ENCODE assay signal across 8 mouse cellular contexts in genomic region chr5:115163563-115163962, GRCm38 (mm10). TPM values are rescaled to one million over a fixed set of nuclear protein-coding genes. Genes with fewer than 3 reads are reported as not detected.
DNase-seq lines count a peak whose midpoint lies in the region; ATAC-seq and TF ChIP-seq lines count a peak whose summit lies in the region.

No protein-coding gene starts in this region.

- H3K79me3 ChIP-seq in C2C12 (ENCODE audit: low read depth) = no peaks in the 10 kb centered on the region

- DNase-seq in CD4-positive, CD25-positive, alpha-beta regulatory T cell, adult 2 months (ENCODE audit: low read depth, low spot score) = peak; percentile 71
- DNase-seq in cerebellum, postnatal 10 days = peak; percentile 82
- DNase-seq in heart, embryonic 10.5 days (ENCODE audit: low spot score) = no peak
- DNase-seq in layer of hippocampus, postnatal 10 days (ENCODE audit: low spot score in 2 of 2) = peak; percentile 69 to 76
- peak; percentile 71 to 83 for DNase-seq in lung, postnatal 4 days

- no peaks in the 10 kb centered on the region for H3K79me2 ChIP-seq in C2C12 (ENCODE audit: control insufficient read depth, insufficient read depth)

- H3K27ac ChIP-seq in heart, embryonic 10.5 days = no peak overlapping the region
- H3K27ac ChIP-seq in testis, adult 2 months (ENCODE audit: control insufficient read depth, insufficient read depth, low read depth, low read length) = no peak overlapping the region

- H3K4me3 ChIP-seq in C2C12 (ENCODE audit: insufficient read depth, poor library complexity, severe bottlenecking) = no peak overlapping the region
- peak overlapping the region; percentile 12; the same call in 1 of the 2 replicates for H3K4me3 ChIP-seq in heart, embryonic 10.5 days
- peak overlapping the region; percentile 45 for H3K4me3 ChIP-seq in testis, adult 2 months (ENCODE audit: control insufficient read depth, low read depth, low read length)

- H3K27me3 ChIP-seq in C2C12 (ENCODE audit: control insufficient read depth, insufficient read depth, insufficient read length) = no peaks in the 10 kb centered on the region
- no peaks in the 10 kb centered on the region for H3K27me3 ChIP-seq in heart, embryonic 10.5 days (ENCODE audit: insufficient read depth, poor library complexity, severe bottlenecking)
- no peaks in the 10 kb centered on the region for H3K27me3 ChIP-seq in testis, adult 2 months (ENCODE audit: control insufficient read depth, insufficient read depth, low read length)

- peaks cover 42% of the 10 kb centered on the region for H3K4me1 ChIP-seq in heart, embryonic 10.5 days
- peaks cover 26% of the 10 kb centered on the region for H3K4me1 ChIP-seq in testis, adult 2 months (ENCODE audit: control insufficient read depth, insufficient read depth, low read length)

- H3K9me3 ChIP-seq in heart, embryonic 10.5 days = no peaks in the 10 kb centered on the region

- ATAC-seq in CD4-positive, CD25-positive, alpha-beta regulatory T cell, adult 4 months = no peak

- TF ChIP-seq CTCF in C2C12 (IDR thresholded peaks at IDR 0.05; ENCODE audit: control insufficient read depth, insufficient read depth, insufficient read length) = peak; percentile 17
- TF ChIP-seq CTCF in testis, adult 2 months (IDR thresholded peaks at IDR 0.05; ENCODE audit: control insufficient read depth, insufficient read depth, insufficient replicate concordance, low read depth, low read length) = peak; percentile 45; the same call in 1 of the 2 replicates

- 33% methylated on average over 8 of the region's 8 CpGs for WGBS in heart, embryonic 10.5 days

- no peaks in the 10 kb centered on the region for H3K36me3 ChIP-seq in C2C12 (ENCODE audit: control insufficient read depth, insufficient read depth)
- no peaks in the 10 kb centered on the region for H3K36me3 ChIP-seq in heart, embryonic 10.5 days
- no peaks in the 10 kb centered on the region for H3K36me3 ChIP-seq in testis, adult 2 months (ENCODE audit: control insufficient read depth, insufficient read depth, low read length)

- no peak overlapping the region for H3ac ChIP-seq in C2C12 (ENCODE audit: control insufficient read depth, insufficient read length, low read depth)

- TF ChIP-seq POLR2A in testis, adult 2 months (IDR thresholded peaks at IDR 0.05; ENCODE audit: control insufficient read depth, low read depth, low read length) = no peak

TF ChIP-seq in C2C12, 6 proteins besides CTCF, POLR2A, EP300 and RAD21:
- no peak for TF ChIP-seq USF1 (IDR thresholded peaks at IDR 0.05; ENCODE audit: low read depth)
- no peak for TF ChIP-seq MAX (IDR thresholded peaks at IDR 0.05)
- no peak for TF ChIP-seq FOSL1 (IDR thresholded peaks at IDR 0.05; ENCODE audit: insufficient read depth, low read length, poor library complexity, severe bottlenecking)
- TF ChIP-seq MYOD1 (IDR thresholded peaks at IDR 0.05; ENCODE audit: control insufficient read depth, insufficient read length, low read depth) = no peak
- TF ChIP-seq MYOG (IDR thresholded peaks at IDR 0.05; ENCODE audit: control insufficient read depth, extremely low read depth, insufficient read length) = no peak
- no peak for TF ChIP-seq CEBPB (IDR thresholded peaks at IDR 0.05; ENCODE audit: low read depth)

RNA-seq across cellular contexts. Expression of gene Mlec, which starts 5.6 kb away (rescaled TPM):
- 10 to 100 TPM; 28.9 to 37.0 TPM for polyA plus RNA-seq in CD4-positive, CD25-positive, alpha-beta regulatory T cell, adult 4 months (2017; shearing (Covaris generic))
- polyA plus RNA-seq in C2C12 (2012; fragmentation: generic; extraction: Trizol) = 120 TPM
- polyA plus RNA-seq in heart, embryonic 10.5 days (2016; fragmentation: Nextera tagmentation; extraction: Ambion mirVana) = 110 and 113 TPM in 2 replicates
- 10 to 100 TPM; 75.1 to 78.2 TPM for total RNA-seq in layer of hippocampus, postnatal 10 days (2021)
- polyA plus RNA-seq in testis, adult 2 months (2012; rRNA removed) = 85.1 and 115 TPM in 2 replicates

RNA-seq across cellular contexts. Expression of gene Unc119b, which starts 28.8 kb away (rescaled TPM):
- polyA plus RNA-seq in CD4-positive, CD25-positive, alpha-beta regulatory T cell, adult 4 months (2017; shearing (Covaris generic)) = 10 to 100 TPM; 16.1 to 16.4 TPM
- 39.0 TPM for polyA plus RNA-seq in C2C12 (2012; fragmentation: generic; extraction: Trizol)
- polyA plus RNA-seq in heart, embryonic 10.5 days (2016; fragmentation: Nextera tagmentation; extraction: Ambion mirVana) = 25.7 and 35.8 TPM in 2 replicates
- total RNA-seq in layer of hippocampus, postnatal 10 days (2021) = 10 to 100 TPM; 26.7 to 29.8 TPM
- polyA plus RNA-seq in testis, adult 2 months (2012; rRNA removed) = 15.7 and 21.1 TPM in 2 replicates

RNA-seq across cellular contexts. Expression of gene Cabp1, which starts 30.6 kb away (rescaled TPM):
- polyA plus RNA-seq in CD4-positive, CD25-positive, alpha-beta regulatory T cell, adult 4 months (2017; shearing (Covaris generic)) = not detected
- polyA plus RNA-seq in C2C12 (2012; fragmentation: generic; extraction: Trizol) = 0.12 TPM
- 0.79 and 1.2 TPM in 2 replicates for polyA plus RNA-seq in heart, embryonic 10.5 days (2016; fragmentation: Nextera tagmentation; extraction: Ambion mirVana)
- 10 to 100 TPM; 78.5 to 79.5 TPM for total RNA-seq in layer of hippocampus, postnatal 10 days (2021)
- polyA plus RNA-seq in testis, adult 2 months (2012; rRNA removed) = 7.2 and 9.1 TPM in 2 replicates

RNA-seq across cellular contexts. Expression of gene Acads, which starts 44.4 kb away (rescaled TPM):
- polyA plus RNA-seq in CD4-positive, CD25-positive, alpha-beta regulatory T cell, adult 4 months (2017; shearing (Covaris generic)) = 10 to 100 TPM; 10.6 to 28.4 TPM
- polyA plus RNA-seq in C2C12 (2012; fragmentation: generic; extraction: Trizol) = 56.9 TPM
- 107 and 138 TPM in 2 replicates for polyA plus RNA-seq in heart, embryonic 10.5 days (2016; fragmentation: Nextera tagmentation; extraction: Ambion mirVana)
- total RNA-seq in layer of hippocampus, postnatal 10 days (2021) = 1 to 10 TPM; 6.8 to 9.9 TPM
- polyA plus RNA-seq in testis, adult 2 months (2012; rRNA removed) = 11.2 and 12.1 TPM in 2 replicates
